12 mouse cellular contexts compared by ENCODE assay signal in the genomic region with DNA sequence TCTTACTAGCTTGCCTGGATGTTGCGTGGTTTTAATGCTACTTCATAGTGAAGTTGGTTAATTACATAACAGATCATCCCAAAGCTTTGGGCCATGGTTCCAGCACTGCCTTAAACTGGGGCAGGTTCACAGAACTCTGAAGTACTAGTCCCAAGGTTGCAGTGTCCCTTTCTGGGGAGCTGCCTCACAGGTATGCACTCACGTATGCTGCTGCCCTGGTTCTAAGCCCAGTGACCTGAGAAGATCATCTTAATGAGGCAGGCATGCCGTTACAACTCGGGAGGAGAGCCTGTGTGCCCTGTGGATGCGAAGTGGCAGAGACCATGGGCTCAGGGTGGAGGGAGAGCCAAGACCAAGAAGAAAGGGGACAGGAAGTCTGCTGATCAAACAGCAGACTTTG.
"Had no signal": no experiment of that assay in that cellular context is flagged by ENCODE, and none has a peak within 500 bp of the region (broad histone marks: within the 10 kb centered on the region; RNA-seq: fewer than 3 reads in every experiment).

No protein-coding gene starts in this region.

- ATAC-seq: midbrain, embryonic 16.5 days had no signal

- H3K27ac ChIP-seq: midbrain, embryonic 10.5 days; midbrain, embryonic 12.5 days; neural tube, embryonic 13.5 days; neural tube, embryonic 15.5 days; stomach, embryonic 15.5 days; stomach, postnatal 0 days had no signal

- H3K9me3 ChIP-seq: midbrain, embryonic 10.5 days; midbrain, embryonic 12.5 days; neural tube, embryonic 13.5 days; neural tube, embryonic 15.5 days; stomach, embryonic 15.5 days had no signal

- H3K27me3 ChIP-seq: stomach, embryonic 15.5 days had no signal

- H3K4me2 ChIP-seq: lung, embryonic 14.5 days; midbrain, embryonic 12.5 days; neural tube, embryonic 13.5 days; neural tube, embryonic 15.5 days; stomach, embryonic 15.5 days had no signal

- H3K4me3 ChIP-seq: midbrain, embryonic 10.5 days; midbrain, embryonic 12.5 days; myocyte; neural tube, embryonic 13.5 days; neural tube, embryonic 15.5 days; stomach, embryonic 15.5 days had no signal

- H3K36me3 ChIP-seq: midbrain, embryonic 10.5 days; midbrain, embryonic 12.5 days; neural tube, embryonic 13.5 days; neural tube, embryonic 15.5 days; stomach, embryonic 15.5 days had no signal

- DNase-seq: lung, embryonic 14.5 days; lung, postnatal 10 days; midbrain, embryonic 14.5 days; right cerebral cortex, adult 18-20 months had no signal

- H3K9ac ChIP-seq: lung, embryonic 14.5 days; midbrain, embryonic 12.5 days; neural tube, embryonic 13.5 days; neural tube, embryonic 15.5 days; stomach, embryonic 15.5 days had no signal
